Mouse (Mus musculus): ENCODE data around the gene Cab39. TPM values are rescaled to one million over a fixed set of nuclear protein-coding genes. Genes with fewer than 3 reads are reported as not detected.

The Cab39 gene
- total RNA-seq (2017): 211 to 234 TPM (median 220 TPM) in 3 replicates

- ATAC-seq (replicated peaks; ENCODE audit: insufficient number of reproducible peaks, low FRiP score, low TSS enrichment, poor library complexity, severe bottlenecking): peak; percentile 83
Observed at GRCm38 (mm10) chr1:85793208-85794105, at the start of gene Cab39. Gene Cab39 (plus strand): TSS chr1:85793441.

- no peak for ATAC-seq (replicated peaks; ENCODE audit: insufficient number of reproducible peaks, low FRiP score, low TSS enrichment, poor library complexity, severe bottlenecking)
Observed at GRCm38 (mm10) chr1:85744539-85744938, 48.7 kb upstream of the Cab39 start.

- peak; percentile 54 for ATAC-seq (replicated peaks; ENCODE audit: insufficient number of reproducible peaks, low FRiP score, low TSS enrichment, poor library complexity, severe bottlenecking)
Observed at GRCm38 (mm10) chr1:85746511-85746910, 46.7 kb upstream of the Cab39 start.

GRCm38 (mm10) chr1:85749829-85750228 is 43.4 kb upstream of the Cab39 start:
- no peak for ATAC-seq (replicated peaks; ENCODE audit: insufficient number of reproducible peaks, low FRiP score, low TSS enrichment, poor library complexity, severe bottlenecking)

- no peak for ATAC-seq (replicated peaks; ENCODE audit: insufficient number of reproducible peaks, low FRiP score, low TSS enrichment, poor library complexity, severe bottlenecking)
Observed at GRCm38 (mm10) chr1:85750650-85751049, 42.6 kb upstream of the Cab39 start.

- peak; percentile 87 for ATAC-seq (replicated peaks; ENCODE audit: insufficient number of reproducible peaks, low FRiP score, low TSS enrichment, poor library complexity, severe bottlenecking)
Observed at GRCm38 (mm10) chr1:85751494-85751893, 41.7 kb upstream of the Cab39 start.

GRCm38 (mm10) chr1:85751932-85752680 is 41.1 kb upstream of the Cab39 start:
- no peak for ATAC-seq (replicated peaks; ENCODE audit: insufficient number of reproducible peaks, low FRiP score, low TSS enrichment, poor library complexity, severe bottlenecking)

GRCm38 (mm10) chr1:85757531-85758230 is 35.6 kb upstream of the Cab39 start:
- ATAC-seq (replicated peaks; ENCODE audit: insufficient number of reproducible peaks, low FRiP score, low TSS enrichment, poor library complexity, severe bottlenecking): no peak

GRCm38 (mm10) chr1:85758231-85758968 is 34.8 kb upstream of the Cab39 start:
- no peak for ATAC-seq (replicated peaks; ENCODE audit: insufficient number of reproducible peaks, low FRiP score, low TSS enrichment, poor library complexity, severe bottlenecking)

GRCm38 (mm10) chr1:85758969-85759293 is 34.3 kb upstream of the Cab39 start:
- no peak for ATAC-seq (replicated peaks; ENCODE audit: insufficient number of reproducible peaks, low FRiP score, low TSS enrichment, poor library complexity, severe bottlenecking)

GRCm38 (mm10) chr1:85761665-85762064 is 31.6 kb upstream of the Cab39 start:
- no peak for ATAC-seq (replicated peaks; ENCODE audit: insufficient number of reproducible peaks, low FRiP score, low TSS enrichment, poor library complexity, severe bottlenecking)

GRCm38 (mm10) chr1:85763386-85763785 is 29.9 kb upstream of the Cab39 start:
- no peak for ATAC-seq (replicated peaks; ENCODE audit: insufficient number of reproducible peaks, low FRiP score, low TSS enrichment, poor library complexity, severe bottlenecking)

- no peak for ATAC-seq (replicated peaks; ENCODE audit: insufficient number of reproducible peaks, low FRiP score, low TSS enrichment, poor library complexity, severe bottlenecking)
Observed at GRCm38 (mm10) chr1:85764291-85764690, 28.9 kb upstream of the Cab39 start.

GRCm38 (mm10) chr1:85766120-85766519 is 27.1 kb upstream of the Cab39 start:
- no peak for ATAC-seq (replicated peaks; ENCODE audit: insufficient number of reproducible peaks, low FRiP score, low TSS enrichment, poor library complexity, severe bottlenecking)

- ATAC-seq (replicated peaks; ENCODE audit: insufficient number of reproducible peaks, low FRiP score, low TSS enrichment, poor library complexity, severe bottlenecking): no peak
Observed at GRCm38 (mm10) chr1:85767754-85768153, 25.5 kb upstream of the Cab39 start.

- no peak for ATAC-seq (replicated peaks; ENCODE audit: insufficient number of reproducible peaks, low FRiP score, low TSS enrichment, poor library complexity, severe bottlenecking)
Observed at GRCm38 (mm10) chr1:85771976-85772375, 21.3 kb upstream of the Cab39 start.

- ATAC-seq (replicated peaks; ENCODE audit: insufficient number of reproducible peaks, low FRiP score, low TSS enrichment, poor library complexity, severe bottlenecking): no peak
Observed at GRCm38 (mm10) chr1:85775136-85775535, 18.1 kb upstream of the Cab39 start.

GRCm38 (mm10) chr1:85776154-85776553 is 17.1 kb upstream of the Cab39 start:
- no peak for ATAC-seq (replicated peaks; ENCODE audit: insufficient number of reproducible peaks, low FRiP score, low TSS enrichment, poor library complexity, severe bottlenecking)

- ATAC-seq (replicated peaks; ENCODE audit: insufficient number of reproducible peaks, low FRiP score, low TSS enrichment, poor library complexity, severe bottlenecking): no peak
Observed at GRCm38 (mm10) chr1:85778436-85778835, 14.8 kb upstream of the Cab39 start, which contains the start of gene A630001G21Rik. Gene A630001G21Rik (minus strand): TSS chr1:85778643.

Measured in monocyte, adult 5-6 weeks (primary cell).